Mouse (Mus musculus) kidney, postnatal 0 days (tissue): ENCODE results near the gene Sik1. TPM values are rescaled to one million over a fixed set of nuclear protein-coding genes. Genes with fewer than 3 reads are reported as not detected.

Experiments
- ATAC-seq: fragments of 200-750 bp; cut with Nextera tagmentation; replicated peaks from 2 replicates; pipeline ENCODE4 v1.8.0; 2017; ENCODE audit warnings: low read depth, moderate number of reproducible peaks, moderate TSS enrichment, moderate library complexity; ENCODE audit not compliant: low FRiP score
- DNase-seq: peaks from one replicate; pipeline ENCODE4 v3.0.0-alpha.2; 2016; ENCODE audit warnings: low spot score
- H3K27ac ChIP-seq: fragments of 300-500 bp; sonication (generic); 2 replicates; pipeline ENCODE4 v1.5.1; 2014; ENCODE audit warnings: mild to moderate bottlenecking
- H3K27me3 ChIP-seq: fragments of 300-500 bp; sonication (generic); 2 replicates; pipeline ENCODE4 v1.6.1; 2014; ENCODE audit warnings: low read length, mixed read lengths; ENCODE audit not compliant: insufficient read depth
- H3K36me3 ChIP-seq: fragments of 300-500 bp; sonication (generic); 2 replicates; pipeline ENCODE4 v1.6.1; 2014; ENCODE audit warnings: low read length, mixed read lengths; ENCODE audit not compliant: insufficient read depth
- H3K4me1 ChIP-seq: fragments of 300-500 bp; sonication (generic); replicated peaks from 2 replicates; pipeline ENCODE4 v1.6.1; 2014; ENCODE audit warnings: antibody characterized with exemption, low read length, mixed read lengths; ENCODE audit not compliant: insufficient read depth
- H3K4me2 ChIP-seq: fragments of 300-500 bp; sonication (generic); 2 replicates; pipeline ENCODE4 v1.6.1; 2014; ENCODE audit warnings: mild to moderate bottlenecking, low read length, moderate library complexity, mixed read lengths
- H3K4me3 ChIP-seq: fragments of 300-500 bp; sonication (generic); replicated peaks from 2 replicates; pipeline ENCODE4 v1.5.1; 2014; ENCODE audit warnings: low read depth, low read length
- H3K9ac ChIP-seq: fragments of 300-500 bp; sonication (generic); 2 replicates; pipeline ENCODE4 v1.6.1; 2014; ENCODE audit warnings: low read depth, low read length
- H3K9me3 ChIP-seq: fragments of 300-500 bp; sonication (generic); replicated peaks from 2 replicates; pipeline ENCODE4 v1.6.1; 2016; ENCODE audit warnings: low read length, inconsistent platforms, mixed read lengths
- CTCF ChIP-seq: IDR thresholded peaks from 2 replicates; pipeline ENCODE4 v1.5.1; 2016; ENCODE audit warnings: antibody characterized with exemption, low read depth, mild to moderate bottlenecking, moderate library complexity
- WGBS: fragments of 180-500 bp; shearing (Covaris S2); extraction: QIAGEN DNeasy Blood & Tissue Kit; methylation state at CpG from one replicate; pipeline ENCODE4 v1.1.7; 2014; 5-methylcytosine and 5-hydroxymethylcytosine counted together
- polyA plus RNA-seq: library from polyadenylated mRNA; unstranded; fragments of >200 nt; fragmentation: Nextera tagmentation; extraction: Ambion mirVana; gene quantifications from 2 replicates; pipeline ENCODE4 v1.2.1, GENCODE M21; 2015

Gene Sik1
- polyA plus RNA-seq, 1 experiment from 2014 or later = 17.2 TPM

DNA sequence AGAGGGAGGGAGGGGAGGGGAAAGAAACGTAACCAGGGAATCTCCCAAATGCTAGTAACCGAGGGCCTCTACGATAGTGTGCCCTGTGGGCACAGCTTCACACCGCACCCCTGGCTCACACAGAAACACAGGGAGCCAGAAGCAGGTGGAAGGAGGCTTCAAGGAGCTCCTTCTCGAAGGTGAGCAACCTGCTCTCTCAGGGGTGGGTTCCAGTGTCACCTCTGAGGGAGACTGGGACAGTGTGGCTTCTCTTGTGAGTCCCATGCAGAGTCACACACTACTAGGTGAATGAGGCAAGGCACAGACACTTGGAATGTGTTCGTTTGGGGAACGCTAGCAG lies 17.2 kb upstream of the Sik1 start:
- no peak for TF ChIP-seq CTCF
- Histone ChIP-seq H3K4me3 (no peak overlapping the region), H3K27ac (no peak overlapping the region), H3K4me2 (no peak overlapping the region), H3K27me3 (no peaks in the 10 kb centered on the region), H3K9me3 (no peaks in the 10 kb centered on the region), H3K4me1 (peaks cover 10% of the 10 kb centered on the region; the same call in 1 of the 2 replicates), H3K9ac (no peak overlapping the region), H3K36me3 (no peaks in the 10 kb centered on the region)
- 69% methylated on average over 7 of the region's 7 CpGs for WGBS
- ATAC-seq = no peak
- DNase-seq = no peak

DNA sequence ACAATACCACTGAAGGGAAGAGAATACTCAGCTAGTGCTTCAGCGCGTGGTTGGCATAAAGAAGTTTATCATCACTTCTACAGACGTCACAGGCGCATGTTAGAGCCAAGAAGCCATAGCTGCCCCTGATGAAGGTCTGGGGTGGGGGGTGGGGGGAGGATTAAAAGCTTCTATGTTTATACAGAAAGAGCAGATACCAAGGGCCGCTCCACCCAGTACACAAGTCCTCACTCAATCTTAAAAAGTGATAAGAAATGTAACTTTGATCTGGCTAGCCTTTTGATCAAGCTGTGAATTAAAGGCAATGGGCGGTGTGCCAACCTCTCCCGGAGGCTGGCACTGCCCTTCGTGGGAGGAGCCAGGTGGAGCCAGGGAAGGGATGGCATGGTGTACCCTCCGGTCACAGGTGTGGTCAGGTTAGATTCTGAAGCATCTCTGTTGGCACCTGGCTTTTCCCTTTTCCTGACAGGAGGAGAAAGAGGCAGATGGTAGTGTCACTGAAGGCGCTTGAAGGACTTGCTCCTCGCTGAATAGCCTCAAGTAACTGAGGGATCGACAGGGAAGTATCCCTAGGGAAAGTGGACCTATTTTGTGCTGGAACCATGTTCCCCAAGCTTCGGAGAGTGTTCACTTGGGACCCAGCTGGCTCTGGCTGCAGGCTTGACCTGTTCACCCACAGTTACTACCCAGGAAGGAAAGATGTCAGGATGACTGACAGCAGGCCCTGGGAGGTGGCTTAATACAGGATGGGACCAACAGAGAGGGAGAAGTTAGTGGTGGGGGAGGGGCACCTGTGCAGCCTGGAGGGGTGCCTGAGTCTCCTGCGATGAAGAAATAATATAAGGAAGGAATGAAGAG lies 16.6 kb upstream of the Sik1 start:
- Histone ChIP-seq H3K27me3 (no peaks in the 10 kb centered on the region), H3K36me3 (no peaks in the 10 kb centered on the region), H3K27ac (no peak overlapping the region), H3K4me2 (no peak overlapping the region), H3K9me3 (no peaks in the 10 kb centered on the region), H3K9ac (no peak overlapping the region), H3K4me3 (no peak overlapping the region), H3K4me1 (0 out of 2 replicates have a peak, but pooled peaks cover 6% of the 10 kb centered on the region)
- no peak for TF ChIP-seq CTCF
- ATAC-seq (no peak), DNase-seq (no peak)
- 62% methylated on average over 14 of the region's 14 CpGs for WGBS

DNA sequence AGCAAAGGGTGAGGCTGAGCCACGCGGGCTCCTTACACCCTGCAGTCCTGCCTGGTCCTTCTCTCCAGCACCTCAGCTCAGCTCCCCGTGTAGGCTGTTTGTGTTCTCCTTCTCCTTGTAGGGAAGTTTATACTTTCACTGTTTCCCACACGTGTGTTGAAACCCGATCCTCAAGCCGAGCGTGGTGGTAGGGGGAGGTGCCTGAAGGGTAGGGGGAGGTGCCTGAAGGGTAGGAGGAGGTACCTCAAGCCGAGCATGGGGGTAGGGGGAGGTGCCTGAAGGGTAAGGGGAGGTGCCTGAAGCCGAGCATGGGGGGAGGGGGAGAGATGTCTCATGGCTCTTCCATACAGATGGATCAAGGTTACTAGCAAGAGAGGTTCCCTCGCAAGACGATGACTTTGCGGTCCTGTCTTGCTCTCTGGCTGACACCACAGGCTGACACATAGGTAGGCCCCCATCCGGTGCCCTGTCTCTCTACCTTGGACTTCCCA lies 15.4 kb upstream of the Sik1 start:
- Histone ChIP-seq H3K9me3 (no peaks in the 10 kb centered on the region), H3K4me3 (no peak overlapping the region), H3K9ac (no peak overlapping the region), H3K4me2 (peak overlapping the region; percentile 27), H3K27ac (no peak overlapping the region), H3K4me1 (peaks cover 6% of the 10 kb centered on the region; the same call in 1 of the 2 replicates), H3K36me3 (no peaks in the 10 kb centered on the region), H3K27me3 (no peaks in the 10 kb centered on the region)
- ATAC-seq (peak; percentile 67), DNase-seq (peak; percentile 82)
- TF ChIP-seq CTCF = no peak
- WGBS = 20% methylated on average over 13 of the region's 13 CpGs

DNA sequence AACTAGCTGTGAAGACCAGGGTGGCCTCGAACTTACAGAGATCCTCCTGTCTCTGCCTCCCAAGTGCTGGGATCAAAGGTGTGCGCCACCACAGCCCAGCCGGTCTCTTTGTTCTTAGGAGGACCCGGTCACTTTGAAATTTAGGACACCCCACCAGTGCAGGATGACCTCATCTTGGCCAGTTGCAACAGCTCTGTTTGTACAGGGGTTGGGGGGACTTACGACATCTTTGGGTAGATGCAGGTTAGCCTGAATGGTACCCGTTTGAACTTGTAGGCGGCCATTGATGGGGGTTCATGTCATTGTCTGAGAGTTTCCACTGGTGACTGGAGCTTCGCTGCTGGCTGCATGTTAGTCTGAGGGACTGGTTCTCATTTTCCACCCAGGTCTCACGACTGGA lies 14.8 kb upstream of the Sik1 start:
- TF ChIP-seq CTCF = no peak
- H3K9ac ChIP-seq = no peak overlapping the region
- DNase-seq = no peak
- no peaks in the 10 kb centered on the region for H3K27me3 ChIP-seq
- no peaks in the 10 kb centered on the region for H3K36me3 ChIP-seq
- H3K27ac ChIP-seq = no peak overlapping the region
- H3K4me1 ChIP-seq = peaks cover 7% of the 10 kb centered on the region; the same call in 1 of the 2 replicates
- WGBS = 76% methylated on average over 9 of the region's 9 CpGs
- peak overlapping the region; percentile 27 for H3K4me2 ChIP-seq
- no peak for ATAC-seq
- no peak overlapping the region for H3K4me3 ChIP-seq
- no peaks in the 10 kb centered on the region for H3K9me3 ChIP-seq

DNA sequence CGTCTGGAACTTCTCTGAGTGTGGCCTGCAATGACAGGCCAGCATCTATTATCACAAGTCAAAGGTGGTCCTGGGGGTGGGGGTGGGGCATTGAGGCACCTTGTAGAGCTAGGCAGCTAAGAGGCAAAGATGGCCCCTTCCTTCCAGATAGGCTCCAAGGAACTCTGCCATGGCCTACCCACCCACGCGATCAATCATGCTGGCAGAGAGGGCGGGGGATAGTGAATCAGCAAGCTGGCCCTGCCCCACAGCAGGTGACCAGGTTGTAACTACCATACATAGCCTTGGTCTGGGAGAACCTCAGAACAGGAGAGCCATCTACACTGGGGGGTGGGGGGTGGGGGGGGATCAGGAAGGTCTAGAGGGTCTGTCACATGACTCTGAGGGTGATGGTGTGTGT lies 12.5 kb upstream of the Sik1 start:
- H3K9ac ChIP-seq = no peak overlapping the region
- H3K27ac ChIP-seq = no peak overlapping the region
- WGBS = 80% methylated on average over 4 of the region's 4 CpGs
- H3K27me3 ChIP-seq = no peaks in the 10 kb centered on the region
- ATAC-seq (no peak), DNase-seq (no peak)
- H3K4me1 ChIP-seq = peaks cover 12% of the 10 kb centered on the region; the same call in 1 of the 2 replicates
- H3K9me3 ChIP-seq = no peaks in the 10 kb centered on the region
- H3K4me2 ChIP-seq = no peak overlapping the region
- H3K4me3 ChIP-seq = no peak overlapping the region
- no peak for TF ChIP-seq CTCF
- no peaks in the 10 kb centered on the region for H3K36me3 ChIP-seq

DNA sequence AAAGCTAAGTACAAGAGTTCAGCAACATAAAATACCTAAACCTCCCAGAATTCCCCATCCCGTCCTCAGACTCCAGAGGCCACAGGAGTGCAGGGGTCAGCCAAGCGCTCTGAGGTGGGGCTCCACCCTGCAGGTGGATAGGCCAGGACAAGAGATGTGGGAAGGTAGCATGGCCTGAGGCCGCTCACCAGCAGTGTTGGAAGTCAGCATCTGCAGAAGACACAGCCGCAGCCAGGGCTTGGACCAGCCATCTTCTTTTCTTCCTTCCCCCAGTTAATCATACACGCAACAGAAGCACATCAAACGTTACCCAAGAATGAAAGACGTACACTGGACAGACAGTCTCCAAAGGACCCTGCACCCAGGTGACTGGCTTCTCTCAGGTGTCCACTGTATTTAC lies 11.5 kb upstream of the Sik1 start:
- Histone ChIP-seq H3K4me1 (peaks cover 6% of the 10 kb centered on the region; the same call in 1 of the 2 replicates), H3K27ac (no peak overlapping the region), H3K4me2 (no peak overlapping the region), H3K9ac (no peak overlapping the region), H3K4me3 (no peak overlapping the region), H3K9me3 (no peaks in the 10 kb centered on the region), H3K27me3 (no peaks in the 10 kb centered on the region), H3K36me3 (no peaks in the 10 kb centered on the region)
- DNase-seq (no peak), ATAC-seq (no peak)
- 95% methylated on average over 7 of the region's 7 CpGs for WGBS
- no peak for TF ChIP-seq CTCF
